Mouse (Mus musculus): ENCODE measurements around the gene Il1r1. TPM values are rescaled to one million over a fixed set of nuclear protein-coding genes. Genes with fewer than 3 reads are reported as not detected.

Il1r1 gene
- polyA plus RNA-seq (2014; fragmentation: Nextera tagmentation; extraction: Ambion mirVana) = 0.71 and 1.7 TPM in 2 replicates

DNA sequence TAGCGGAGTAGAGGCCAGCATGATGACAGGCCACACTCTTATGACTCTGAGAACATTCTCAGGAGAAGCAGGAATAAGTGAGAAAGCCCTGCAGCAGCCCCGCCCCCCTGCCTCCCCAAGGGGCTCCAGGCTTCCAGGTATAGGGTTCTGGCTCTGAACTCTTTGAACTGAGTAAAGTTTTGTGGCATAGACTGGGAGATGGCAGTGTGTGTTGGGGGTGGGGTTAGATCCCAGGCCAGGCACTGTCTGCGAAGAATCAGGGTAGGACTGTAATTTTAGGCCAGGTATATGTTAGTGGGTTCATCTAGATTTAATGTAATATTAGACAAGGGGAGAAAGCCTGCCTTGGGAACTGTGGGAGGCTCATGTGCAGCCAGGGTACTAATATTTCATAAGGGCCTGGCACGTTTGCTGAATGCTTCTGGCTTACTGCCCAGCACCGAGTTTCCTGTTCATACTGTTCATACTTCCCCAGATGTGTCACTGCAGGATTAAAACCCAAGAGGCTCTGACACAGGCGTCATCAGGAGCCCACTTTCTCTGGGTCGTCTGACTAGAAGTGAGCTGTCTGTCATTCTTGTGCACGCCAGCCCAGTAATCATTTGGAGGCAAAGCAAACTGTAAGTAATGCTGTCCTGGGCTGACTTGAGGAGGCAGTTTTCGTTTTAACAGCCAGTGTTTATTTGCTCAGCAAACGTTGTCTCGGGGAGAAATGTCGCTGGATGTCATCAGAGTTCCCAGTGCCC lies at the start of gene Il1r1:
Gene Il1r1 (plus strand): TSS at position 542 of the 746 bp plus-strand sequence.
- H3K4me2 ChIP-seq (replicated peaks; ENCODE audit: low read depth, low read length) = no peak within 1 kb of the TSS
- 72% methylated on average over 12 of the region's 12 CpGs for WGBS
- no peak within 1 kb of the TSS for H3K27ac ChIP-seq (ENCODE audit: low read depth, low read length)
- no peak within 1 kb of the TSS for H3K9ac ChIP-seq (ENCODE audit: low read depth, low read length)
- no peaks in the 10 kb centered on the region for H3K4me1 ChIP-seq (replicated peaks; ENCODE audit: control insufficient read depth, insufficient read depth, low read length)
- no peaks in the 10 kb centered on the region for H3K27me3 ChIP-seq (ENCODE audit: control insufficient read depth, insufficient read depth, low read length)
- H3K9me3 ChIP-seq (ENCODE audit: control insufficient read depth, low read length) = no peaks in the 10 kb centered on the region
- no peaks in the 10 kb centered on the region for H3K36me3 ChIP-seq (ENCODE audit: control insufficient read depth, insufficient read depth, low read length)
- no peak for DNase-seq (ENCODE audit: low spot score)
- ATAC-seq (ENCODE audit: low FRiP score) = no peak
- no peak within 1 kb of the TSS for H3K4me3 ChIP-seq (ENCODE audit: low read depth, low read length)

DNA sequence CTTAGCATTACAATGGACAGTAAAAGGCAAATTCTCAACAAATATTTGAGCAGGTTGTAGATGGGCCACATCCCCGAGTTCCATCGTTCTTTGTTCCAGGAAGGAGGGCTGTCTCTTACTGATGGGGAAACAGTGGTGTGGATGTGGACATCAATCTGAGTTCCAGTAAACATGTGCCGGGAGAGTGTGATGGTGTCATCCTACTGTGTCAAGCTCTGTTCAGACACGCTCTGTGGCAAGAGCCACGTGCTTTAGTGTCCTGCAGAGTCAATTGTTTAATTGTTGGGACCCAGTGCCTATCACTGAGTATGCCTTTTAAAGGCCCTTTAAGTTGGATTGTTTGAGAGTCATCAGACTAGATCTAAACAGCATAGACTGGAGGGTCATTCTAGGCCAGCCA lies 49.8 kb upstream of the Il1r1 start:
- Histone ChIP-seq H3K27ac (ENCODE audit: low read depth, low read length) (no peak overlapping the region), H3K4me1 (replicated peaks; ENCODE audit: control insufficient read depth, insufficient read depth, low read length) (no peaks in the 10 kb centered on the region), H3K4me2 (replicated peaks; ENCODE audit: low read depth, low read length) (no peak overlapping the region), H3K9ac (ENCODE audit: low read depth, low read length) (no peak overlapping the region), H3K4me3 (ENCODE audit: low read depth, low read length) (no peak overlapping the region), H3K9me3 (ENCODE audit: control insufficient read depth, low read length) (no peaks in the 10 kb centered on the region), H3K36me3 (ENCODE audit: control insufficient read depth, insufficient read depth, low read length) (no peaks in the 10 kb centered on the region), H3K27me3 (ENCODE audit: control insufficient read depth, insufficient read depth, low read length) (no peaks in the 10 kb centered on the region)
- WGBS = 86% methylated on average over 5 of the region's 5 CpGs
- DNase-seq (ENCODE audit: low spot score) (no peak), ATAC-seq (ENCODE audit: low FRiP score) (no peak)

DNA sequence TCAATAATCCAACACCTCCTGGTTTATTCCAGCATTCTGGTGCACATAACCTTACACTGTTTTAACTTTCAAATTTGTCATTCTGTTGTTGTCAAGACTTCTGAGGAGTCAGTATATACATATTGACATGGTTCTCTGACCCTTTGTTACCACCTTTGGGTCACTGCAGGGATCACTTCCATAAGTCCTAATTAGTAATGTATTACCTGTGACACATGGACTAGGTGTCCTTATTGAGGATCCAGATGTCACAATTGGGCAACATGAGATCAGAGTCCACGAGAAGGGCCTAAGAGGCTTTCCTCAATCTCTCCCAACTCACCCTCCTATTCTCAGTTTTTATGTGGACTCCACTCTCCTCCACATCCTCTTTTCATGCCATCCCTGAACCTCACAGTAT lies 49.1 kb upstream of the Il1r1 start:
- no peak overlapping the region for H3K4me2 ChIP-seq (replicated peaks; ENCODE audit: low read depth, low read length)
- H3K27me3 ChIP-seq (ENCODE audit: control insufficient read depth, insufficient read depth, low read length) = no peaks in the 10 kb centered on the region
- H3K27ac ChIP-seq (ENCODE audit: low read depth, low read length) = no peak overlapping the region
- no peak overlapping the region for H3K4me3 ChIP-seq (ENCODE audit: low read depth, low read length)
- WGBS = 87% methylated on average over 1 of the region's 1 CpGs
- no peak overlapping the region for H3K9ac ChIP-seq (ENCODE audit: low read depth, low read length)
- ATAC-seq (ENCODE audit: low FRiP score) (no peak), DNase-seq (ENCODE audit: low spot score) (no peak)
- H3K36me3 ChIP-seq (ENCODE audit: control insufficient read depth, insufficient read depth, low read length) = no peaks in the 10 kb centered on the region
- no peaks in the 10 kb centered on the region for H3K9me3 ChIP-seq (ENCODE audit: control insufficient read depth, low read length)
- H3K4me1 ChIP-seq (replicated peaks; ENCODE audit: control insufficient read depth, insufficient read depth, low read length) = no peaks in the 10 kb centered on the region

DNA sequence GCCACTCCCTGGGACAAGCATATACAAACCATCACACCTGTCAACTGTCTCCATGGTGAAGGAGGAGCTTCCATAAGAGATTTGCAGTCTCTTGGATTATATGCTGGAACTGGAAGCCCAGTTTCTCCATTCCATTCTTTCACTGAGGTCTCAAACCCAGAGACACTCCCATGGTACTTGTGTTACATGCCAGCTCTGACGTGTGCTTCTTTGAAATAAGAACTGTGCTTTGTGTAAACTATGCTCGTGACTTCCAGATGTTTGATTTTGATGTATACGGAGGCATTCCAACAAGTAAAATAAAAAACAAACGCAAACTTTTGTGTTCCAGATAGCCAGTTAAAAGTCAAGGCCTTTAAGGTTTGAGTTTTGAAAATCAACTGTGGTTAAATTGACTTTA lies 45.8 kb upstream of the Il1r1 start:
- 81% methylated on average over 4 of the region's 4 CpGs for WGBS
- H3K9ac ChIP-seq (ENCODE audit: low read depth, low read length) = no peak overlapping the region
- H3K4me1 ChIP-seq (replicated peaks; ENCODE audit: control insufficient read depth, insufficient read depth, low read length) = no peaks in the 10 kb centered on the region
- no peak overlapping the region for H3K4me2 ChIP-seq (replicated peaks; ENCODE audit: low read depth, low read length)
- ATAC-seq (ENCODE audit: low FRiP score) = no peak
- H3K27me3 ChIP-seq (ENCODE audit: control insufficient read depth, insufficient read depth, low read length) = no peaks in the 10 kb centered on the region
- no peaks in the 10 kb centered on the region for H3K9me3 ChIP-seq (ENCODE audit: control insufficient read depth, low read length)
- H3K27ac ChIP-seq (ENCODE audit: low read depth, low read length) = no peak overlapping the region
- no peak for DNase-seq (ENCODE audit: low spot score)
- no peak overlapping the region for H3K4me3 ChIP-seq (ENCODE audit: low read depth, low read length)
- H3K36me3 ChIP-seq (ENCODE audit: control insufficient read depth, insufficient read depth, low read length) = no peaks in the 10 kb centered on the region

DNA sequence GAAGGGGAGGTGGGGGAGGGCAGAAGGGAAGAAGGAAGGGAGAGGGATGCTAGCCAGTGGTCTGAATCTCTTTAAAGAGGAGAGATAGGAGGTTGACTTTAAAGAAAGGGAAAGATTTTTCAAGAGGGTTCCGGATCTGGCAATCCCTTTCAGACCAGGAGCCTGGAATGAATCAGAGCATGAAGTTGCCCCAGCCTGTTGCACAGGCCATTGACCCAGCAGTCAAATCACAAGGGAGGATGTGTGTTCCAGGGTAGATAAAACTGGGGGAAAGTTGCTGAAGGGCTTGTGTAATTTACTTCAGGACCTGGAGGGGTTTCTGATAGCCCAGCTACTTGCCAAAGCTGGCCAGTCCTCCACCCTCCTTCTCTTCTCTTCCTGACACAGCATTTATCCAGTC lies 45.4 kb upstream of the Il1r1 start:
- H3K9ac ChIP-seq (ENCODE audit: low read depth, low read length) = no peak overlapping the region
- no peak overlapping the region for H3K27ac ChIP-seq (ENCODE audit: low read depth, low read length)
- 72% methylated on average over 1 of the region's 1 CpGs for WGBS
- H3K36me3 ChIP-seq (ENCODE audit: control insufficient read depth, insufficient read depth, low read length) = no peaks in the 10 kb centered on the region
- ATAC-seq (ENCODE audit: low FRiP score) = no peak
- no peaks in the 10 kb centered on the region for H3K27me3 ChIP-seq (ENCODE audit: control insufficient read depth, insufficient read depth, low read length)
- H3K9me3 ChIP-seq (ENCODE audit: control insufficient read depth, low read length) = no peaks in the 10 kb centered on the region
- H3K4me1 ChIP-seq (replicated peaks; ENCODE audit: control insufficient read depth, insufficient read depth, low read length) = no peaks in the 10 kb centered on the region
- no peak for DNase-seq (ENCODE audit: low spot score)
- no peak overlapping the region for H3K4me3 ChIP-seq (ENCODE audit: low read depth, low read length)
- H3K4me2 ChIP-seq (replicated peaks; ENCODE audit: low read depth, low read length) = no peak overlapping the region

DNA sequence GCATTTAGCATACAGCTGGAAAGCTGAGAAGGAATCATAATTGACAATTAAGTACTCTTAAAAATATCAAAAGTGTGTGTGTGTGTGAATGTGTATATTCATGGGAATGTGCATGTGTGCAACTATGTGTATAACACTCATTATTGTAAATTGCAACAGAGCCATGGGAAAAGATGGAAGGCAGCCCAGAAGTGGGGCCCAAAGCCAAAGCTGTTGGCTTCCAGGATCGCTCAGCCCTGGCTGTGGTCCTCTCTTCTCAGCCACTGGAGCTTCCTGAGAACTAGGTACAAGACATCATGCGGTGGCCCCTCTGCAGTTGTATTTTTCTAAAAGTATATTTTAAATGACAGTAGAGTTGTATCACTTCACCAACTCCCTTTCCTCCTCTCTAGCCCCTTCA lies 44.0 kb upstream of the Il1r1 start:
- H3K27ac ChIP-seq (ENCODE audit: low read depth, low read length) = no peak overlapping the region
- H3K9ac ChIP-seq (ENCODE audit: low read depth, low read length) = no peak overlapping the region
- no peaks in the 10 kb centered on the region for H3K36me3 ChIP-seq (ENCODE audit: control insufficient read depth, insufficient read depth, low read length)
- no peaks in the 10 kb centered on the region for H3K4me1 ChIP-seq (replicated peaks; ENCODE audit: control insufficient read depth, insufficient read depth, low read length)
- H3K4me3 ChIP-seq (ENCODE audit: low read depth, low read length) = no peak overlapping the region
- ATAC-seq (ENCODE audit: low FRiP score) = no peak
- 97% methylated on average over 2 of the region's 2 CpGs for WGBS
- no peak for DNase-seq (ENCODE audit: low spot score)
- H3K4me2 ChIP-seq (replicated peaks; ENCODE audit: low read depth, low read length) = no peak overlapping the region
- H3K9me3 ChIP-seq (ENCODE audit: control insufficient read depth, low read length) = no peaks in the 10 kb centered on the region
- no peaks in the 10 kb centered on the region for H3K27me3 ChIP-seq (ENCODE audit: control insufficient read depth, insufficient read depth, low read length)

DNA sequence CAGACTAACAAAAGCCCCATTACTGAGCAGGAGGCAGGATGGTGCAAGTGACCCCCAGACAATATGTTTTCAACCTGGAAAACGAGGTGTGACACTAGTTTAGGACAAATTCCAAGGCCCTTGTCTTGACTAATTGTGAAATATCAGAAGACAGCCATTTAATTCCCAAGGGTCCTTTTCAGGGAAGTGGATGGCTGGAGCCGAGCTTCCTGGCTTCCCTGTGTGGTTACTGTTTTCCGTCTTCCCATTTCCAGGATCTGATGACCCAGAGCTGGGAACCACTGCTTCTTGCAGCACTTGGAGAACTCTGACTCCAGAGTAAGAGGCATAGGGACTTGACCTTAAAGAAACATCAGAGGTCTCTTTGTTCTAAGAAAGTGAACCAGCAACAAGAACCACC lies 43.2 kb upstream of the Il1r1 start:
- Histone ChIP-seq H3K27ac (ENCODE audit: low read depth, low read length) (no peak overlapping the region), H3K4me3 (ENCODE audit: low read depth, low read length) (no peak overlapping the region), H3K9me3 (ENCODE audit: control insufficient read depth, low read length) (no peaks in the 10 kb centered on the region), H3K27me3 (ENCODE audit: control insufficient read depth, insufficient read depth, low read length) (no peaks in the 10 kb centered on the region), H3K4me2 (replicated peaks; ENCODE audit: low read depth, low read length) (no peak overlapping the region), H3K36me3 (ENCODE audit: control insufficient read depth, insufficient read depth, low read length) (no peaks in the 10 kb centered on the region), H3K4me1 (replicated peaks; ENCODE audit: control insufficient read depth, insufficient read depth, low read length) (no peaks in the 10 kb centered on the region), H3K9ac (ENCODE audit: low read depth, low read length) (no peak overlapping the region)
- ATAC-seq (ENCODE audit: low FRiP score) (no peak), DNase-seq (ENCODE audit: low spot score) (no peak)
- 55% methylated on average over 3 of the region's 3 CpGs for WGBS

DNA sequence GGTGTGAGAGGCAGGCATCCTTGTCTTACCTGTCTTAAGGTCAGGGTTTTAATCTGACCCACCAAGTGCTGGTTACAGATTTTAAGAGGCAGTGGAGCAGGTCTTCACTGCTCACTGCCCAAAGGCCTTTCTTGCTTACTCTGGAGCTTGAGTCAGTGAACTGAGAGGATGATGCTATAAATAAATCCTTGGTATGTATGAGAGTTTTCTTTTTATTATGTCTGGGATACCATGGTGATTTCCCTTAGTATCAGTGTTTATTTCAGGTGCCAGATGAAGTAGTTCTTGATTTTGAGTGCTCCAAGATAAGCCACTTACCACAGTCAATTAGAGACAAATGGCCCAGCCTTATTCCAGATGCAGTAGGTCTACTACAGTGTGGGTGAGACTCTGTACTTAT lies 41.5 kb upstream of the Il1r1 start:
- Histone ChIP-seq H3K36me3 (ENCODE audit: control insufficient read depth, insufficient read depth, low read length) (no peaks in the 10 kb centered on the region), H3K4me1 (replicated peaks; ENCODE audit: control insufficient read depth, insufficient read depth, low read length) (no peaks in the 10 kb centered on the region), H3K27ac (ENCODE audit: low read depth, low read length) (no peak overlapping the region), H3K9ac (ENCODE audit: low read depth, low read length) (no peak overlapping the region), H3K27me3 (ENCODE audit: control insufficient read depth, insufficient read depth, low read length) (no peaks in the 10 kb centered on the region), H3K4me3 (ENCODE audit: low read depth, low read length) (no peak overlapping the region), H3K9me3 (ENCODE audit: control insufficient read depth, low read length) (no peaks in the 10 kb centered on the region), H3K4me2 (replicated peaks; ENCODE audit: low read depth, low read length) (no peak overlapping the region)
- ATAC-seq (ENCODE audit: low FRiP score) (no peak), DNase-seq (ENCODE audit: low spot score) (no peak)

DNA sequence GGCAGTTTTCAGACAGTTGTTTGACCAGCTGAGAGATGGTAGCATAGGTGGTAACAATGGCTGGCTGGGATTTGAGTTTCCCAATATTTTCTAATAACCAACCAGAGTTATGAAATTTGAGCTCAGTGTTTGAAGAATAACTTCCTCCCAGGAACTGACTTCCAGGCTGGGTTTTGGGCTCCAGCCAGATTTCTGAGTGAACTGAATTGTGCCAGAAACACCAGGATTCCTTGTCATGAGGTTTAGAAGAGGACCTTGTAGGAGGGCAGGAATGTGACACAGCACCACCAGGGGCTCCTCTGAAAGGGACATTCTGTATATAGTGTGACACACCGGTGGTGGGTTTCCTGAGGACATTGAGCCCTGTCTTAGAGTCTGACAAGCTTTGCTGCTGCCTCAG lies 36.9 kb upstream of the Il1r1 start:
- DNase-seq (ENCODE audit: low spot score) (no peak), ATAC-seq (ENCODE audit: low FRiP score) (no peak)
- Histone ChIP-seq H3K36me3 (ENCODE audit: control insufficient read depth, insufficient read depth, low read length) (no peaks in the 10 kb centered on the region), H3K9me3 (ENCODE audit: control insufficient read depth, low read length) (no peaks in the 10 kb centered on the region), H3K27me3 (ENCODE audit: control insufficient read depth, insufficient read depth, low read length) (no peaks in the 10 kb centered on the region), H3K9ac (ENCODE audit: low read depth, low read length) (no peak overlapping the region), H3K27ac (ENCODE audit: low read depth, low read length) (no peak overlapping the region), H3K4me3 (ENCODE audit: low read depth, low read length) (no peak overlapping the region), H3K4me1 (replicated peaks; ENCODE audit: control insufficient read depth, insufficient read depth, low read length) (no peaks in the 10 kb centered on the region), H3K4me2 (replicated peaks; ENCODE audit: low read depth, low read length) (no peak overlapping the region)
- WGBS = 88% methylated on average over 1 of the region's 1 CpGs
